Mouse (Mus musculus): ENCODE data around the gene Cutal.

- TF ChIP-seq CTCF (IDR thresholded peaks at IDR 0.05; ENCODE audit: low read depth) (no peak), EP300 (IDR thresholded peaks at IDR 0.05; ENCODE audit: low read depth) (no peak)
Observed at GRCm38 (mm10) chr2:34927320-34927719, 53.1 kb downstream of the Cutal start.

All from liver, embryonic 14.5 days (tissue).